Mouse (Mus musculus): ENCODE measurements around the gene Oasl1.

- TF ChIP-seq TAL1 (IDR thresholded peaks at IDR 0.05; ENCODE audit: low read length) = no peak
- TF ChIP-seq GATA1 (IDR thresholded peaks at IDR 0.05; ENCODE audit: low read length) = no peak
Measured at GRCm38 (mm10) chr5:114968651-114969050, 45.6 kb downstream of the Oasl1 start.
